Mouse (Mus musculus) embryonic facial prominence, embryonic 10.5 days (tissue): Measurements from ENCODE around the gene Eif2s2. TPM values are rescaled to one million over a fixed set of nuclear protein-coding genes. Genes with fewer than 3 reads are reported as not detected.

ENCODE experiments used
- DNase-seq: peaks from one replicate; pipeline ENCODE4 v3.0.0-alpha.2; 2017; ENCODE audit warnings: low spot score
- H3K27ac ChIP-seq: fragments of 300-500 bp; sonication (generic); replicated peaks from 2 replicates; pipeline ENCODE4 v1.5.1; 2016; ENCODE audit warnings: mild to moderate bottlenecking
- H3K27me3 ChIP-seq: fragments of 300-500 bp; sonication (generic); replicated peaks from 2 replicates; pipeline ENCODE4 v1.6.1; 2016; ENCODE audit warnings: low read depth, mild to moderate bottlenecking; ENCODE audit not compliant: poor library complexity, severe bottlenecking
- H3K36me3 ChIP-seq: fragments of 300-500 bp; sonication (generic); replicated peaks from 2 replicates; pipeline ENCODE4 v1.6.1; 2016; ENCODE audit warnings: mild to moderate bottlenecking, moderate library complexity
- H3K4me1 ChIP-seq: fragments of 300-500 bp; sonication (generic); 2 replicates; pipeline ENCODE4 v1.6.1; 2016
- H3K4me3 ChIP-seq: fragments of 300-500 bp; sonication (generic); 2 replicates; pipeline ENCODE4 v1.5.1; 2016; ENCODE audit warnings: mild to moderate bottlenecking, moderate library complexity
- H3K9me3 ChIP-seq: fragments of 300-500 bp; sonication (generic); 2 replicates; pipeline ENCODE4 v1.6.1; 2016; ENCODE audit warnings: mild to moderate bottlenecking
- WGBS: fragments of 180-500 bp; shearing (Covaris S2); methylation state at CpG from one replicate; pipeline ENCODE4 v1.1.7; 2016; 5-methylcytosine and 5-hydroxymethylcytosine counted together
- polyA plus RNA-seq: library from polyadenylated mRNA; unstranded; fragments of >200 nt; fragmentation: Nextera tagmentation; extraction: Ambion mirVana; gene quantifications from 2 replicates; pipeline ENCODE4 v1.2.1, GENCODE M21; 2016

The Eif2s2 gene
- polyA plus RNA-seq, 1 experiment from 2014 or later = 138 TPM

- Histone ChIP-seq H3K36me3 (peaks cover 98% of the 10 kb centered on the region), H3K9me3 (no peaks in the 10 kb centered on the region), H3K4me1 (no peaks in the 10 kb centered on the region), H3K27me3 (no peaks in the 10 kb centered on the region), H3K4me3 (no peak overlapping the region), H3K27ac (no peak overlapping the region)
- no peak for DNase-seq
These were observed 22.6 kb downstream of the Eif2s2 start for GRCm38 (mm10) chr2:154869954-154870641.

GRCm38 (mm10) chr2:154868106-154868505 lies 24.6 kb downstream of the Eif2s2 start:
- WGBS = 93% methylated on average over 1 of the region's 1 CpGs
- Histone ChIP-seq H3K4me1 (no peaks in the 10 kb centered on the region), H3K36me3 (peaks cover 98% of the 10 kb centered on the region), H3K27me3 (no peaks in the 10 kb centered on the region), H3K27ac (no peak overlapping the region), H3K9me3 (no peaks in the 10 kb centered on the region), H3K4me3 (no peak overlapping the region)
- no peak for DNase-seq

- DNase-seq = no peak
- H3K4me3 ChIP-seq = no peak overlapping the region
- H3K27me3 ChIP-seq = no peaks in the 10 kb centered on the region
- peaks cover 100% of the 10 kb centered on the region for H3K36me3 ChIP-seq
- no peak overlapping the region for H3K27ac ChIP-seq
- H3K9me3 ChIP-seq = no peaks in the 10 kb centered on the region
- 86% methylated on average over 3 of the region's 3 CpGs for WGBS
- no peaks in the 10 kb centered on the region for H3K4me1 ChIP-seq
These were observed 27.0 kb downstream of the Eif2s2 start for GRCm38 (mm10) chr2:154865696-154866095.

- WGBS = 93% methylated on average over 13 of the region's 13 CpGs
- Histone ChIP-seq H3K4me1 (no peaks in the 10 kb centered on the region), H3K27ac (no peak overlapping the region), H3K4me3 (no peak overlapping the region), H3K36me3 (peaks cover 100% of the 10 kb centered on the region), H3K9me3 (no peaks in the 10 kb centered on the region), H3K27me3 (no peaks in the 10 kb centered on the region)
- DNase-seq = no peak
These were observed 29.1 kb downstream of the Eif2s2 start for GRCm38 (mm10) chr2:154863672-154864071.

- Histone ChIP-seq H3K36me3 (peaks cover 50% of the 10 kb centered on the region), H3K9me3 (no peaks in the 10 kb centered on the region), H3K4me1 (no peaks in the 10 kb centered on the region), H3K27ac (no peak overlapping the region), H3K27me3 (no peaks in the 10 kb centered on the region), H3K4me3 (no peak overlapping the region)
- no peak for DNase-seq
- WGBS = 93% methylated on average over 1 of the region's 1 CpGs
These were observed 37.4 kb downstream of the Eif2s2 start for GRCm38 (mm10) chr2:154855383-154855782.

- no peak overlapping the region for H3K4me3 ChIP-seq
- H3K4me1 ChIP-seq = no peaks in the 10 kb centered on the region
- no peak overlapping the region for H3K27ac ChIP-seq
- H3K36me3 ChIP-seq = peaks cover 67% of the 10 kb centered on the region
- DNase-seq = no peak
- H3K27me3 ChIP-seq = no peaks in the 10 kb centered on the region
- no peaks in the 10 kb centered on the region for H3K9me3 ChIP-seq
These were observed 44.6 kb downstream of the Eif2s2 start for GRCm38 (mm10) chr2:154848086-154848485.

GRCm38 (mm10) chr2:154836537-154836936 lies 56.2 kb downstream of the Eif2s2 start:
- Histone ChIP-seq H3K36me3 (peaks cover 75% of the 10 kb centered on the region), H3K4me1 (no peaks in the 10 kb centered on the region)
- 90% methylated on average over 2 of the region's 2 CpGs for WGBS

GRCm38 (mm10) chr2:154834149-154834865 lies 58.4 kb downstream of the Eif2s2 start:
- DNase-seq = no peak
- Histone ChIP-seq H3K4me1 (no peaks in the 10 kb centered on the region), H3K27me3 (no peaks in the 10 kb centered on the region), H3K4me3 (no peak overlapping the region), H3K36me3 (peaks cover 57% of the 10 kb centered on the region), H3K9me3 (peaks cover 7% of the 10 kb centered on the region; the same call in 1 of the 2 replicates), H3K27ac (no peak overlapping the region)
- WGBS = 96% methylated on average over 6 of the region's 6 CpGs

More at GRCm38 (mm10) chr2:154836537-154836936, 56.2 kb downstream of the Eif2s2 start:
- Histone ChIP-seq H3K9me3 (peaks cover 20% of the 10 kb centered on the region; the same call in 1 of the 2 replicates), H3K27ac (no peak overlapping the region), H3K27me3 (no peaks in the 10 kb centered on the region), H3K4me3 (no peak overlapping the region)
- DNase-seq = no peak

GRCm38 (mm10) chr2:154832471-154832870 lies 60.3 kb downstream of the Eif2s2 start:
- H3K36me3 ChIP-seq = peaks cover 40% of the 10 kb centered on the region
- 87% methylated on average over 4 of the region's 4 CpGs for WGBS

GRCm38 (mm10) chr2:154827521-154827920 lies 65.2 kb downstream of the Eif2s2 start:
- 69% methylated on average over 4 of the region's 4 CpGs for WGBS
- H3K4me1 ChIP-seq = no peaks in the 10 kb centered on the region

More at GRCm38 (mm10) chr2:154832471-154832870, 60.3 kb downstream of the Eif2s2 start:
- no peak for DNase-seq
- no peak overlapping the region for H3K27ac ChIP-seq
- H3K4me1 ChIP-seq = no peaks in the 10 kb centered on the region
- no peaks in the 10 kb centered on the region for H3K9me3 ChIP-seq
- H3K27me3 ChIP-seq = no peaks in the 10 kb centered on the region
- H3K4me3 ChIP-seq = no peak overlapping the region

GRCm38 (mm10) chr2:154826054-154826538 lies 66.6 kb downstream of the Eif2s2 start:
- Histone ChIP-seq H3K27ac (no peak overlapping the region), H3K4me3 (no peak overlapping the region), H3K36me3 (peaks cover 27% of the 10 kb centered on the region), H3K9me3 (no peaks in the 10 kb centered on the region), H3K27me3 (no peaks in the 10 kb centered on the region), H3K4me1 (no peaks in the 10 kb centered on the region)
- no peak for DNase-seq
- WGBS = 88% methylated on average over 1 of the region's 1 CpGs

More at GRCm38 (mm10) chr2:154827521-154827920, 65.2 kb downstream of the Eif2s2 start:
- Histone ChIP-seq H3K27ac (no peak overlapping the region), H3K4me3 (no peak overlapping the region), H3K27me3 (no peaks in the 10 kb centered on the region), H3K36me3 (peaks cover 27% of the 10 kb centered on the region), H3K9me3 (no peaks in the 10 kb centered on the region)
- no peak for DNase-seq
